Mouse (Mus musculus) layer of hippocampus, postnatal 14 days (tissue): Measurements from ENCODE around the gene Mov10l1. TPM values are rescaled to one million over a fixed set of nuclear protein-coding genes. Genes with fewer than 3 reads are reported as not detected.

Source experiments
- DNase-seq, 2 experiments: peaks; one replicate each; pipeline ENCODE4 v3.0.0; 2021 to 2022; ENCODE audit warnings: low spot score in 2 of 2, mixed read lengths in 1 of 2
- total RNA-seq, 2 experiments: library from RNA; stranded (reverse); gene quantifications; 2 replicates each; pipeline ENCODE4 v1.2.3; 2021

Mov10l1 gene
- total RNA-seq, 2 experiments from 2014 or later, result not detected

DNA sequence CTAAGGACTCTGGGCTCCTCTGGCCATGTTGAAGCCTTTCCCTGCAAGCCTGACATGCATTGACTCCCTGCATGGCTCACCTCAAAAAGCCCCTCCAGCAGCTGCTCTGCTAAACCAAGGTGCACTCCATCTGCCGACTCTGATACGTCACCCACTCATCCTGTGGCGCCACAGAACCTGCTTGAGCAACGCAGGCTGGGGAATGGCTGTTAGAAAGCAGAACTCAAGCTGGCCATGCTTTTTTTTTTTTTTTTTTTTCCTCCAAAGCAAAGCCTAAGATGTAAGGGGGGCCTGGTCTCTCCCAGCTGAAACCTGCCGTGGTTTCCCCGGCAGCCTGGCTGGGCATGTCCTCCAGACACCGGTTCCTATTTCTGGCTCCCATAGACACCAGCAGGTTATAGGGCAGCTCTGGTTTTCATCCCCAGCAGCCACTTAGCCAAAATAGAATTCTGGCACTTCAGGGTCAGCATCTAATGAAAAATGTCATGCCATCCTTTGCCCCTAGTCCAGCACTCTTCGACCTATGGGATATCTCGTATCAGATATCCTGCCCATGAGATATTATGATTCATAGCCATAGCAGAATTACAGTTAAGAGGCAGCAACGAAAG lies 91.4 kb downstream of the Mov10l1 start:
- no peak for DNase-seq

DNA sequence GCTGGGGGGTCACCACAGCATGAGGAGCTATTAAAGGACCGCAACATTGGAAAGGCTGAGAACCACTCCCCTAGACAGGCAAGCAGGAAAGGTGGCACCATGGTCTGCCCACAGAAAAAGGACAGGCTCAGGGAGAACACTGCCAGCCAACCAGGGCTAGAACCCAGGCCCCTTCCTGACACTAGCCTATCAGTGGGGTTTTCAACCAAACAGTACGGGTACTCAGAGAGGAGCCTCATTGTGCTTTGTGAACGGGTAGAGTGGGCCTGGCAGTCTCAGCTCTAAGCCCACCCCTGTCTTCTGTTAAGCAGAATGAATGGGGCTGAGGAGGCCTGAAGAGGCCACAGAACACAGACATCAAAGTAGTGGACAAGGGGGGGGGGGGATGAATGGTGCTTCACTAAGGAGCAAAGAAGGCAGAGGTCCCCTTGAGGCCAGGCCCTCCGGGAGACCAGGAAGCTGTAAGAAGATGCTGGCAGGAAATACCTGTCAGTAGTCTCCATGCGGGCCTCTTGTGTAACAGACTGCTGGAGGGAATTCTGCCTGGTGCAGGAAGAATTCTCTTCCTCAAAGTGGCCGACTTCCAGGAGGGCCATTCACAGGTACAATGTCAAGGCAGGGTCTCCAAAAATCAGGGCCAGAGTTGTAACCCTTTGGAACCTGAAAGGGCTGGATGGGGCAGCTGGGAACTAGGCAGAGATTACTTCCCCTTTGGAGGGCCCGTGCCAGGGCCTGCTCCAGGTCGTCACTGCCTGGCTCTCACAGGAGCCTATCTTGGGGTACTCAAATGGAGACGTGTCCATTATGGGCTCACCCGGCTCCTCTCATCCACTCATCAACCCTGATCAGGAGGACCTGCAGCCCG lies 92.1 kb downstream of the Mov10l1 start, which contains the start of gene Trabd:
TSS of gene Trabd (plus strand) at position 512 of the 865 bp plus-strand sequence.
- peak in 1 of 2 experiments; percentile 40 for DNase-seq

- peak; percentile 82 to 86 for DNase-seq
These were observed 92.9 kb downstream of the Mov10l1 start for GRCm38 (mm10) chr15:89075478-89076147.

DNA sequence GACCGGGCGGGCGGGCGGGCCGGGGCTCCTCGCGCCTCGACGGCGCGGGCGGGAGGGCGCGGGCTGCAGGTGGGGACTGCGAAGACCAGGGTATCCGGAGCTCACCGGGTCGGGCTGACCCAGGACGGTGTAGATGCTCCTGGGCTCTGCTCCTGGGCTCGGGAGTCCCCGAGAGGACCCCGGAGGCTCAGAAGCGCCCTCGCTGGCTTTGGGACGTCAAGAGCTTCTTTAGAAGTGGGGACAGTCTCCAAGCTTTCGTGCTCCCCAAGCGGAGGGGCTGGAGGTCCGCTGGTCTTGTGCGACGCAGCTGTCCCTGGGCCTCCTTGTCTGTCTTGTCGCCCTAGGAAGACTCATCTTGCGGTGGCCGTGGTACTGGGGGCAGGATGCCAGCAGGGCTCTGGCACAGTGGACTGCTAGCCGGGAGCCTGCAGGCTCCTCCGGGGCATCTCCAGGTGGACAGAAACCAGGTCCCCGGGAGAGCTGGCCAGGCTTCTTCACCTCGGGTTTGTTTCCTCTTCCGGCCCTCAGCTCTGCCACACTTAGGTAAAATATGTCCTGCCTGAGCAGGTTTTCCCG lies 93.5 kb downstream of the Mov10l1 start:
- peak; percentile 58 to 59 for DNase-seq

DNA sequence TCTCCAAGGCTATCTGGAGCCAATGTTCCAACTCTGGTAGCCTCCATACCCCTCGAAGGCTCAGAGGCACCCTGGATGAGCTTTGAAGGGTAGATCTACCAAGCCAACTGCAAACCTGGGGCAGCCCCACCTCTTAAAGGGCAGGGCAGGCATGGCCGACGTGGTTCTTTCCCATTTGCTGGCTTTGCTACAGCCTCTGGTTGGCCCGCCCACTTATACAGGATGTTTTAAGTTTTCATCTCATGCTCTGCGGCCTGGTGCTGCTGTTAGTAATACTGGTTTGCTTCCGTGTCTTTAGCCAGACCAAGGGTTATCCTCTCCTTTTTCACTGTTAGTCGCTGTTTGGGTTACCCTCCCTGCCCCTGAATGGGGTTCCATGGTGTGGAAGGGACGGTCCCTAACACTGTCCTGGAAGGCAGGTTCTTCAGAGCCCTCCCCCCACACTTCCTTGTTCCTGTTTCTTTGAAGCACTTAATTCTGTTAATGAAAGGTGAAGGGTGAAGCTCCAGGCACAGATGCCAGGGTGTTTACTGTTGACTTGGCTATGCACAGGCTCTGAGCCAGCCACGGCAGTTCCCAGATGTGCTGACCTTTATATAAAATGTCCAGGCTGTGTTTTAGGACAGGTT lies 95.6 kb downstream of the Mov10l1 start:
- no peak for DNase-seq

GRCm38 (mm10) chr15:89083906-89084305 lies 101.2 kb downstream of the Mov10l1 start:
- DNase-seq, result no peak

DNA sequence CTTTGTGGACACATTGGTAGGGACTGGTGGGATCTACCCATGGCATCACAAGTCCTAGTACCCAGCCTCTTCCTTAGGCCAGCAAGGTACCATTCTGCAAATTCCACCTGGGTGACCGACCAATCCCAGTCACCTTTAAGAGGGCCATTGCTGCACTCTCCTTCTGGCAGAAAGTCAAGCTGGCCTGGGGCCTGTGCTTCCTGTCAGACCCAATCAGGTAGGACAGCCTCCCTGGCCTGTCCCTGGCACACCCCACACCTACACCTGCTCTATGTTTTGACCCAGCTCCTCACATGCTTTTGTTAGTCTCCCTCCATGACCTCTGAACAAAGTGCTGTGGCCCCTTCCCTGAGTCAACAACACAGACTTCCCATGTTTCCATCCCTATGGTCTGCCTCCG lies 102.1 kb downstream of the Mov10l1 start:
- no peak for DNase-seq

GRCm38 (mm10) chr15:89088607-89089247 lies 106.0 kb downstream of the Mov10l1 start, which contains the start of gene Selenoo:
Gene Selenoo, plus strand, starts transcription at chr15:89089084.
- peak; percentile 87 to 91 for DNase-seq

DNA sequence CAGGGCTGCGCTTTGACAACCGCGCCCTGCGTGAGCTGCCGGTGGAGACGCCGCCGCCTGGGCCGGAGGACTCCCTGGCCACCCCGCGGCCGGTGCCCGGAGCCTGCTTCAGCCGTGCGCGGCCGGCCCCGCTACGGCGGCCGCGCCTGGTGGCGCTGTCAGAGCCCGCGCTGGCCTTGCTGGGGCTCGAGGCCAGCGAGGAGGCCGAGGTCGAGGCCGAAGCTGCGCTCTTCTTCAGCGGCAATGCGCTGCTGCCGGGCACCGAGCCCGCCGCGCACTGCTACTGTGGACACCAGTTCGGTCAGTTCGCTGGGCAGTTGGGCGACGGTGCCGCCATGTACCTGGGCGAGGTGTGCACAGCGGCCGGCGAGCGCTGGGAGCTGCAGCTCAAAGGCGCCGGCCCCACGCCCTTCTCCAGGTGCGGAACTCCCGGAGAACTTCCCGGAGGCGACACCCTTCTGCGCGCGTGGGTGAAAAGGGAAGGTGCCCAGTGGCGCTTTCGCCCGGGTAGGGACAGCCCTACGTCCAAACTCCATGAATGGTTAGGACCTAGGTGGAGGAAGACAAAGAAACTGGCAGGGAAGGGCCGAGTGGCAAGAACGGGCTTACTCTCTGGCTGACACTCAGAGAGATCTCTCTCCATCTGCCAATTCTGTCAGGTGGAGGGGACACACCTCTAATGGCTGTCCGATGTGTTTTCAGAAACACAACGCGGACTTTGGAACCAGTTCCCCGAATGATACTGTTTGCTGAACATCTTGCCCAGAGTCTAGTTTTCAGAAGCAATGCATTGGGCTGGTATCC lies 106.7 kb downstream of the Mov10l1 start:
- no peak for DNase-seq

- no peak for DNase-seq
These were observed 108.0 kb downstream of the Mov10l1 start for GRCm38 (mm10) chr15:89090662-89091061.

DNA sequence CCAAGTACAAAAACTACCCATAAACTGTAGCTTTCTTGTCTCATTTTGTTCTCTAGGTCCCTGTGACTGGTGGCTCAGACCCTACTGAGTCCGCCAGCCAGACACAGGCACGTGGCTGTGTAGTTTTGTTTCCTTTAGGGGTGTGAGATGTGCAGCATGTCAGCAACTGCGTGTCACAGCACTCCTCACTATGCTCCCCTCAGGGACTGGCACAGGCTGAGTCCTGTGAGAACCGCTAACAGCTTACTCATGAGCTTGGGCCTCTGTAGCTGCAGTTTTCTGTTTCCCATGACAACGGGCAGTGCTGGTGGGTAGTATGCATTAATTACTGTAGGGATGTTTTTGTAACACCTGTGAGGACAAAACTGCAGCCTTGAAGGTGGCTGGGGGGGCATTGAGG lies 109.5 kb downstream of the Mov10l1 start:
- DNase-seq, result no peak

- peak in 1 of 2 experiments; percentile 45 for DNase-seq
These were observed 114.7 kb downstream of the Mov10l1 start for GRCm38 (mm10) chr15:89097450-89097849.

GRCm38 (mm10) chr15:89098616-89099015 lies 115.9 kb downstream of the Mov10l1 start:
- DNase-seq, result no peak

DNA sequence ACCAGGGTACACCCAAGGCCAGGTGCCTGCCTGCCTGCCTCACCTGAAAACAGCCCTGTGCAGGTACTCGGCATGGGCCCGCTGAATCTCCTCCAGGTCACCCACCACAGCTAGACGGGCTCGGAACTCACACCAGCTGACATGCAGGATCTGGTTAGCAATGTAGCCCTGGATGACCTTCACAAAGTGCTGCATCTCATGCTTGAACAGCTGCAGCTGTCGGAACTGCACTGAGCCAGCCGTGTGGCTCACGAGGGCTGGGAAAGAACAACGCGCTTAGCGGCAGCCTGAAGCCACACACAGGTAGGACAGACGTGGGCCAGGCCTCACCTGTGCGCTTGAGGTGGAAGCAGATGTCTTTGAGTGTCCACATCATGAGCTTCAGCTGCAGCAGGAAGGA lies 118.1 kb downstream of the Mov10l1 start:
- DNase-seq, result no peak

GRCm38 (mm10) chr15:89102646-89103045 lies 119.9 kb downstream of the Mov10l1 start:
- DNase-seq, result no peak

DNA sequence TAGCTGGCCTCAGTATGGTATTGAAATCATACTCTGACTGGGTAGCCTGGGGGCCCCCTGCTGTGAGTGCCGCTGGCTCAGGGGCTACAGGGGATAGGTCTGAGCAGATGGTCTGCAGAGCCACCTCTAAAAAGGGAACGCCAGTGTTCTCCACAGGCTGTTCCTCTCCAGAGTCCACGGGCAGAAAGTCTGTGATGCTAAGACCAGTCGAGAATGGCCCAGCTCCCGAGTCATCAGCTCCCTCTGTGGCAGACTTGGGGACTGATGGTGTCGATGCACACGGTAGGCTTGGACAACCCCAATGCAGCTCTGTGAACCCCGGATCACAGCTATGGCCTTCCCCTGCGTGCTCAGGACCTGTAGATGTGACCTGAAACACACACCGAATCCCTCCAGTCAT lies 121.2 kb downstream of the Mov10l1 start:
- no peak for DNase-seq

GRCm38 (mm10) chr15:89104425-89104824 lies 121.7 kb downstream of the Mov10l1 start:
- DNase-seq, result no peak
